Mouse (Mus musculus): Measurements from ENCODE around the gene Slc1a2.

Slc1a2 gene

GRCm38 (mm10) chr2:102658163-102658660 lies at the start of gene Slc1a2:
TSS of gene Slc1a2 (plus strand) at chr2:102658659.
- no peak for DNase-seq (ENCODE audit: low spot score)

GRCm38 (mm10) chr2:102610485-102610884 lies 48.0 kb upstream of the Slc1a2 start:
- DNase-seq (ENCODE audit: low spot score): no peak

GRCm38 (mm10) chr2:102616637-102617036 lies 41.8 kb upstream of the Slc1a2 start:
- no peak for DNase-seq (ENCODE audit: low spot score)

GRCm38 (mm10) chr2:102620744-102621429 lies 37.6 kb upstream of the Slc1a2 start:
- no peak for DNase-seq (ENCODE audit: low spot score)

GRCm38 (mm10) chr2:102622176-102622575 lies 36.3 kb upstream of the Slc1a2 start:
- DNase-seq (ENCODE audit: low spot score): no peak

GRCm38 (mm10) chr2:102622943-102623342 lies 35.5 kb upstream of the Slc1a2 start:
- DNase-seq (ENCODE audit: low spot score): no peak

GRCm38 (mm10) chr2:102624538-102624937 lies 33.9 kb upstream of the Slc1a2 start:
- DNase-seq (ENCODE audit: low spot score): no peak

- DNase-seq (ENCODE audit: low spot score): no peak
Measured at GRCm38 (mm10) chr2:102632361-102632760, 26.1 kb upstream of the Slc1a2 start.

GRCm38 (mm10) chr2:102634010-102634409 lies 24.4 kb upstream of the Slc1a2 start:
- DNase-seq (ENCODE audit: low spot score): no peak

- DNase-seq (ENCODE audit: low spot score): no peak
Measured at GRCm38 (mm10) chr2:102635523-102636060, 22.9 kb upstream of the Slc1a2 start.

- no peak for DNase-seq (ENCODE audit: low spot score)
Measured at GRCm38 (mm10) chr2:102636116-102636600, 22.3 kb upstream of the Slc1a2 start.

GRCm38 (mm10) chr2:102638140-102638539 lies 20.3 kb upstream of the Slc1a2 start:
- DNase-seq (ENCODE audit: low spot score): no peak

GRCm38 (mm10) chr2:102638690-102639089 lies 19.8 kb upstream of the Slc1a2 start:
- DNase-seq (ENCODE audit: low spot score): no peak

GRCm38 (mm10) chr2:102648845-102649500 lies 9.5 kb upstream of the Slc1a2 start:
- DNase-seq (ENCODE audit: low spot score): no peak

- DNase-seq (ENCODE audit: low spot score): no peak
Measured at GRCm38 (mm10) chr2:102650322-102650721, 8.1 kb upstream of the Slc1a2 start.

GRCm38 (mm10) chr2:102655966-102656725 lies 2.3 kb upstream of the Slc1a2 start:
- DNase-seq (ENCODE audit: low spot score): no peak

- DNase-seq (ENCODE audit: low spot score): no peak
Measured at GRCm38 (mm10) chr2:102657726-102658125, 733 bp upstream of the Slc1a2 start.

GRCm38 (mm10) chr2:102658661-102659520 lies 432 bp downstream of the Slc1a2 start:
- peak; percentile 10 for DNase-seq (ENCODE audit: low spot score)

- DNase-seq (ENCODE audit: low spot score): no peak
Measured at GRCm38 (mm10) chr2:102659521-102659830, 1.0 kb downstream of the Slc1a2 start.

GRCm38 (mm10) chr2:102661052-102661451 lies 2.6 kb downstream of the Slc1a2 start:
- DNase-seq (ENCODE audit: low spot score): no peak

- DNase-seq (ENCODE audit: low spot score): no peak
Measured at GRCm38 (mm10) chr2:102662911-102663310, 4.5 kb downstream of the Slc1a2 start.
